Mouse (Mus musculus) limb, embryonic 11.5 days (tissue): ENCODE results near the gene 4931428L18Rik. TPM values are rescaled to one million over a fixed set of nuclear protein-coding genes. Genes with fewer than 3 reads are reported as not detected.
A peak's percentile ranks its signal among the peaks of the same experiment; 100 is the strongest.

ENCODE experiments used
- ATAC-seq: fragments of 200-750 bp; cut with Nextera tagmentation; 2 replicates; pipeline ENCODE4 v1.8.0; 2017; ENCODE audit warnings: low read depth; ENCODE audit not compliant: insufficient number of reproducible peaks, low FRiP score, low TSS enrichment
- DNase-seq: peaks from one replicate; pipeline ENCODE4 v3.0.0-alpha.2; 2015; ENCODE audit warnings: low spot score
- H3K27ac ChIP-seq: fragments of 300-500 bp; sonication (generic); replicated peaks from 2 replicates; pipeline ENCODE4 v1.5.1; 2014; ENCODE audit warnings: low read depth, mild to moderate bottlenecking, low read length
- H3K27me3 ChIP-seq: fragments of 300-500 bp; sonication (generic); 2 replicates; pipeline ENCODE4 v1.6.1; 2014; ENCODE audit warnings: mild to moderate bottlenecking, low read length, mixed read lengths; ENCODE audit not compliant: control insufficient read depth, insufficient read depth
- H3K36me3 ChIP-seq: fragments of 300-500 bp; sonication (generic); 2 replicates; pipeline ENCODE4 v1.6.1; 2014; ENCODE audit warnings: mild to moderate bottlenecking, low read length, moderate library complexity, mixed read lengths; ENCODE audit not compliant: control insufficient read depth, insufficient read depth
- H3K4me1 ChIP-seq: fragments of 300-500 bp; sonication (generic); 2 replicates; pipeline ENCODE4 v1.6.1; 2014; ENCODE audit warnings: low read length, mixed read lengths; ENCODE audit not compliant: control insufficient read depth, insufficient read depth
- H3K4me2 ChIP-seq: fragments of 300-500 bp; sonication (generic); 2 replicates; pipeline ENCODE4 v1.6.1; 2014; ENCODE audit warnings: low read depth, mild to moderate bottlenecking, moderate library complexity; ENCODE audit not compliant: severe bottlenecking
- H3K4me3 ChIP-seq: fragments of 300-500 bp; sonication (generic); 2 replicates; pipeline ENCODE4 v1.5.1; 2014; ENCODE audit warnings: low read depth, low read length
- H3K9ac ChIP-seq: fragments of 300-500 bp; sonication (generic); 2 replicates; pipeline ENCODE4 v1.6.1; 2014; ENCODE audit warnings: mild to moderate bottlenecking, low read length
- H3K9me3 ChIP-seq: fragments of 300-500 bp; sonication (generic); 2 replicates; pipeline ENCODE4 v1.6.1; 2016; ENCODE audit warnings: low read length; ENCODE audit not compliant: control insufficient read depth
- WGBS: fragments of 180-500 bp; shearing (Covaris S2); extraction: QIAGEN DNeasy Blood & Tissue Kit; methylation state at CpG from one replicate; pipeline ENCODE4 v1.1.7; 2014; 5-methylcytosine and 5-hydroxymethylcytosine counted together
- polyA plus RNA-seq: library from polyadenylated mRNA; unstranded; fragments of >200 nt; fragmentation: Nextera tagmentation; extraction: Ambion mirVana; gene quantifications from 2 replicates; pipeline ENCODE4 v1.2.1, GENCODE M21; 2014

The 4931428L18Rik gene
- polyA plus RNA-seq, 1 experiment from 2014 or later, result not detected

GRCm38 (mm10) chr1:31164527-31165189 lies 57.8 kb downstream of the 4931428L18Rik start:
- Histone ChIP-seq H3K9ac (no peak overlapping the region), H3K36me3 (no peaks in the 10 kb centered on the region), H3K4me1 (no peaks in the 10 kb centered on the region), H3K4me2 (no peak overlapping the region), H3K4me3 (no peak overlapping the region), H3K9me3 (no peaks in the 10 kb centered on the region), H3K27ac (no peak overlapping the region), H3K27me3 (no peaks in the 10 kb centered on the region)
- no peak for ATAC-seq
- peak; percentile 22 for DNase-seq
- 59% methylated on average over 18 of the region's 18 CpGs for WGBS

DNA sequence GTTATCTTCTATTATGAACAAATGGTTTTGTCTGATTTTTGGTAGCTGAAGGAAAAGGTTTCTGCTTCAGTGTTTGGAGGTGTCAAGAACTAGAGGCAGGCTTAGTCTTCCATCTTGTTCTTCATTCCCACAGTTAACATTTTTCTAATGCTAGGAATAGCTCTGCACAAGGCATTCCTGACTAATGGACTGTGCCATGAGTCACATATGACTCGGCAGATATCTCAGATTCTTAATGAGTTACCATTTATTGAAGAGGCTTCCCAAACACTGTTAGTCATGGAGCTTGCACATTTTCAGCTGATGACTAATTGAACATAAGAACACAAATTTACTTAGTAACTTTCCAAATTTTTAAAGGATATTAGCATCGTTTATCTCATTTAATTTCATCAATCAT lies 65.6 kb downstream of the 4931428L18Rik start:
- DNase-seq (no peak), ATAC-seq (no peak)
- H3K27ac ChIP-seq, result no peak overlapping the region
- no peaks in the 10 kb centered on the region for H3K27me3 ChIP-seq
- no peak overlapping the region for H3K4me3 ChIP-seq
- no peak overlapping the region for H3K9ac ChIP-seq
- H3K4me2 ChIP-seq, result no peak overlapping the region
- H3K9me3 ChIP-seq, result no peaks in the 10 kb centered on the region
- H3K36me3 ChIP-seq, result no peaks in the 10 kb centered on the region
- no peaks in the 10 kb centered on the region for H3K4me1 ChIP-seq
- 90% methylated on average over 2 of the region's 2 CpGs for WGBS

DNA sequence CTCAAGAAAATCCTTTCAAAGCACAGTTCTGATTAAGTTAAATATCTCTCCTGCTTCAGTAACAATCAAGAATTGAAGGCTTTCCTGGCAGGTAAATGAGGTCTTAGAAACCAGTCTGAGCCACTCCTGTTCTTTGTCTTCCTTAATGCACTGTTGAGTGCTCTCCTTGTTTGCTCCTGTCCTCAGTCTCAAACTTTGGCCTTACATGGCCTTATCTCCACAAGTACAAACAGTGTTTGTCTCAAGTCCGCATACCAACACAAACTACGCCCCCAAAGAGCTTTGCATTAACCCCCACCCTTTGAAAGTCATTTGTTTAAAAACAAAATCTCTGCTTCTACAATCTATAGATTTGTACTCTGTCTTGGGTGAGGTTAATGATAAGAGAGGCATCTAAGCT lies 66.3 kb downstream of the 4931428L18Rik start:
- H3K4me1 ChIP-seq, result no peaks in the 10 kb centered on the region
- 90% methylated on average over 2 of the region's 2 CpGs for WGBS
- H3K27ac ChIP-seq, result no peak overlapping the region
- no peak overlapping the region for H3K4me3 ChIP-seq
- no peak overlapping the region for H3K4me2 ChIP-seq
- ATAC-seq (no peak), DNase-seq (no peak)
- no peaks in the 10 kb centered on the region for H3K27me3 ChIP-seq
- no peak overlapping the region for H3K9ac ChIP-seq
- H3K9me3 ChIP-seq, result no peaks in the 10 kb centered on the region
- no peaks in the 10 kb centered on the region for H3K36me3 ChIP-seq

DNA sequence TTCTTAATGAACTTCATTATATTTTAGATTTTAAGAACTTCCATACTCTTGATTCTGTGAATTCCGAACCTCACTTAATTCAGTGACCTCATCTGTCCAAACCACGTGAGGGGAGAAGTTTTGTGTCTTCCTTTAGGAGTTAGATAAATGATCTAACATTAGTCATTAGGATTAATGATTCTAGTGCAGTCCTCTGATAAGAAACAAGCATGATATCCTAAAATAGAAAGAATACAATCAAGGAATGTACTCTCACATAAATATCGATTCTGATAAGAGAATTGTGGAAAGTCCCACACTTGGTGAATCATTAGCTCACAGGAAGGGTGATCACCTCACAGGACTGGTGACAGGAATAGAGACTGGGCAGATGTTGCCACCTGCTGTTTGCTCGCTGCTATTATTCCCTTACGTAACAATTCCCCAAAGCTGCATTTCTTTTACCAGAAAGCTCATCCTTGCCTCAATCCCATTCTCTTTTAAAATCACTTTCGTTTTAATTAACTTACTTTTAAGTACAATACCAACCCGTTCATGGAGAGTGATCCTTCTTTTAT lies 68.6 kb downstream of the 4931428L18Rik start:
- WGBS, result 22% methylated on average over 7 of the region's 7 CpGs
- H3K4me2 ChIP-seq, result no peak overlapping the region
- no peak overlapping the region for H3K27ac ChIP-seq
- no peak for ATAC-seq
- H3K9me3 ChIP-seq, result no peaks in the 10 kb centered on the region
- no peaks in the 10 kb centered on the region for H3K36me3 ChIP-seq
- no peaks in the 10 kb centered on the region for H3K27me3 ChIP-seq
- no peak overlapping the region for H3K4me3 ChIP-seq
- H3K4me1 ChIP-seq, result 0 out of 2 replicates have a peak, but pooled peaks cover 3% of the 10 kb centered on the region
- H3K9ac ChIP-seq, result no peak overlapping the region
- peak; percentile 62 for DNase-seq

- whole genome bisulfite sequencing, result 51% methylated on average over 2 of the region's 2 CpGs
- no peak for ATAC-seq
- no peak for DNase-seq
- Histone ChIP-seq H3K4me2 (no peak overlapping the region), H3K27me3 (no peaks in the 10 kb centered on the region), H3K4me3 (no peak overlapping the region), H3K27ac (no peak overlapping the region), H3K36me3 (no peaks in the 10 kb centered on the region), H3K9me3 (no peaks in the 10 kb centered on the region), H3K4me1 (0 out of 2 replicates have a peak, but pooled peaks cover 3% of the 10 kb centered on the region), H3K9ac (no peak overlapping the region)
Measured at GRCm38 (mm10) chr1:31152799-31153426, 69.6 kb downstream of the 4931428L18Rik start.

- DNase-seq, result no peak
- ATAC-seq, result no peak
- Histone ChIP-seq H3K4me2 (no peak overlapping the region), H3K9ac (no peak overlapping the region), H3K27ac (no peak overlapping the region), H3K9me3 (no peaks in the 10 kb centered on the region), H3K36me3 (no peaks in the 10 kb centered on the region), H3K4me1 (0 out of 2 replicates have a peak, but pooled peaks cover 3% of the 10 kb centered on the region), H3K4me3 (no peak overlapping the region), H3K27me3 (no peaks in the 10 kb centered on the region)
- 56% methylated on average over 3 of the region's 3 CpGs for whole genome bisulfite sequencing
Measured at GRCm38 (mm10) chr1:31150546-31150945, 71.9 kb downstream of the 4931428L18Rik start.

GRCm38 (mm10) chr1:31149671-31150070 lies 72.8 kb downstream of the 4931428L18Rik start:
- peak; percentile 63; the same call in 1 of the 2 replicates for ATAC-seq
- peak; percentile 56 for DNase-seq
- Histone ChIP-seq H3K27ac (no peak overlapping the region), H3K9me3 (no peaks in the 10 kb centered on the region), H3K9ac (no peak overlapping the region), H3K27me3 (no peaks in the 10 kb centered on the region), H3K4me1 (0 out of 2 replicates have a peak, but pooled peaks cover 3% of the 10 kb centered on the region), H3K36me3 (no peaks in the 10 kb centered on the region), H3K4me2 (no peak overlapping the region), H3K4me3 (no peak overlapping the region)
- 8% methylated on average over 6 of the region's 6 CpGs for WGBS

DNA sequence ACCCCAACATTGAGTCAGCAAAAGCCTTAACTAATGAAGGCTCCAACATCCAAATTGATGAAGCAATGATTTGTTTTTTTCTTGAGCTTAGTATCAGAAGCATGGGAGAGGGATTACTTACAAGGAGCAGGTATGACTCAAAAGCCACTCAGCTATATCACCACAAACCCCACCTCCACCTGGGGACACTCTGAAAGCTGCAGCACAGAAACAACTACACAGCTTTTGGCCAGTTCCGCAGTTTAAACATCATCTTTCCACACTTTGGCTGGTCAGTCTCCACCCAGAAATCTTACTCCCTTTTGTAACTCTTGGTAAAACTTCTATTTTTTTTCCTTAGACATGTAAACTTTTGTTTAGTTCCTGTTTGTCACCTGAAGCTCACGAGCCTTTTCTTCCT lies 78.9 kb downstream of the 4931428L18Rik start:
- Histone ChIP-seq H3K9me3 (no peaks in the 10 kb centered on the region), H3K4me1 (peaks cover 2% of the 10 kb centered on the region; the same call in 1 of the 2 replicates), H3K4me3 (no peak overlapping the region), H3K27me3 (no peaks in the 10 kb centered on the region), H3K4me2 (no peak overlapping the region), H3K27ac (no peak overlapping the region), H3K36me3 (no peaks in the 10 kb centered on the region), H3K9ac (no peak overlapping the region)
- DNase-seq (no peak), ATAC-seq (no peak)
- 78% methylated on average over 2 of the region's 2 CpGs for WGBS
